19 mouse cellular contexts compared by ENCODE assay signal in the genomic region with DNA sequence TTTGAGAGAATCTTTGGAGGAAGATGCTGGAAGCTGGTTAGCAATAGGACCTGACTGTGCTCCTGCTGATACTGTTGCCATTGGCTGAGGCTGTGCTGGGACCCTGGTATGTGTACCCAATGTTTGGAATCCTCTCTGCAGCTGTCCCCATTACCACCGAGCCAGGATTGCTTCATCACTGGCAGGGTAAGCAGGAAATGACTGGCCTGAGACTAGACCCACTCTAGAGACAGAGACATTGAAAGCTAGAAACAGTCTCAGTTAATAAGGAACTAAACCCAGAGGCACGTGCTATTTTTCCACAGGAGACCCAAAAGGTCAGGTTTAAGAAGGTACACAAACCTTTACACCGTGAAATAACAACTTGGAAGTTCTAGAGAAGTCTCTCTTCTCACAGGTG.
DNase-seq lines count a peak whose midpoint lies in the region; ATAC-seq lines count a peak whose summit lies in the region.
"Had no signal": no experiment of that assay in that cellular context is flagged by ENCODE, and none has a peak within 500 bp of the region (broad histone marks: within the 10 kb centered on the region; RNA-seq: fewer than 3 reads in every experiment).

No protein-coding gene starts in this region.

- peak; percentile 95 for ATAC-seq in granulocyte monocyte progenitor cell, adult 5-6 weeks (replicated peaks; ENCODE audit: poor library complexity, severe bottlenecking)
- ATAC-seq: CD4-positive, CD25-positive, alpha-beta regulatory T cell, adult 4 months; forebrain, postnatal 0 days; Patski had no signal

- DNase-seq in heart, adult 11 months, result peak; percentile 70
- no peak for DNase-seq in heart, adult 9 months (ENCODE audit: low spot score in 2 of 2)
- DNase-seq in kidney, postnatal 36 days, result peak; percentile 25 to 46
- DNase-seq in kidney, postnatal 4 days, result no peak
- DNase-seq in yolk sac, embryonic 10.5 days (ENCODE audit: low spot score), result peak; percentile 76
- no peak for DNase-seq in right cerebral cortex, adult 18-20 months
- DNase-seq: cerebellum, adult 11-12 months; cerebellum, postnatal 10 days; forebrain, postnatal 0 days; gastrocnemius, postnatal 25 days; heart, postnatal 36 days; liver; midbrain, embryonic 14.5 days; retina, postnatal 1 day; right cerebral cortex, postnatal 4 days; thymus, postnatal 25 days had no signal

Comparison
In these comparisons a context has a peak if more than half of its experiments do, and no peak if none do; other contexts are left out.
1. DNase-seq: peak in heart, adult 11 months (single experiment), kidney, postnatal 36 days (2 of 2) and yolk sac, embryonic 10.5 days (single experiment); none in heart, adult 9 months (0 of 2), kidney, postnatal 4 days (0 of 2) and right cerebral cortex, adult 18-20 months (single experiment).